Mouse (Mus musculus): ENCODE data around the gene Gns. TPM values are rescaled to one million over a fixed set of nuclear protein-coding genes. Genes with fewer than 3 reads are reported as not detected.

The Gns gene
- polyA plus RNA-seq, 1 experiment, result 128 TPM

DNA sequence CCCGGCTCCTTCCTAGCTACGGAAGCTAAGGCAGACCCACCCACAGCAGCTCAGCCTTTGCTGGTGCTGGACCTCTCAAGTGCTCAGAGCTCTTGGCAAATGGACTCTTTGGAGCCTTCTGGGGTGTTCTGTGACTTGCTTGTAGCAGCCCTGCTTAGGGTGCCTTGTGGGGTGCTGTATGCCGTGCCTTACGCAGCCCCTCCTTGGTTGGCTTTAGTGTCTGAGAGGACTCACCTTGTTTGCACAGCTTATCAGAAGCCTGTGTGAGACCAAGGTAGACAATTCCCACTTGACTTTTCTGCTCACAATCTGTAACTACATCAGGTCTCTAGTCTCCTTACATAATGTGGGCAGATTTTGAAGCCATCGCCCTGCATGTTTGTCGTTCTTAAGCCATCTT is 20.8 kb downstream of the Gns start:
- no peak for TF ChIP-seq CTCF (conservative IDR thresholded peaks at IDR 0.05; ENCODE audit: insufficient read depth, insufficient read length, low read depth, low read length)
- TF ChIP-seq POLR2A (IDR thresholded peaks at IDR 0.05; ENCODE audit: low read depth, low read length), result no peak
- peaks cover 4% of the 10 kb centered on the region; the same call in 1 of the 2 replicates for H3K36me3 ChIP-seq (ENCODE audit: control insufficient read depth, insufficient read depth, low read length)
- H3K27me3 ChIP-seq (replicated peaks; ENCODE audit: control insufficient read depth, insufficient read depth, low read length), result no peaks in the 10 kb centered on the region
- H3K27ac ChIP-seq (ENCODE audit: insufficient read depth, low read depth, low read length), result no peak overlapping the region
- DNase-seq, result no peak
- WGBS, result 97% methylated on average over 6 of the region's 6 CpGs
- peaks cover 4% of the 10 kb centered on the region; the same call in 1 of the 2 replicates for H3K4me1 ChIP-seq (ENCODE audit: control insufficient read depth, insufficient read depth, low read length)
- no peak overlapping the region for H3K4me3 ChIP-seq (ENCODE audit: insufficient read depth, low read depth, low read length)

DNA sequence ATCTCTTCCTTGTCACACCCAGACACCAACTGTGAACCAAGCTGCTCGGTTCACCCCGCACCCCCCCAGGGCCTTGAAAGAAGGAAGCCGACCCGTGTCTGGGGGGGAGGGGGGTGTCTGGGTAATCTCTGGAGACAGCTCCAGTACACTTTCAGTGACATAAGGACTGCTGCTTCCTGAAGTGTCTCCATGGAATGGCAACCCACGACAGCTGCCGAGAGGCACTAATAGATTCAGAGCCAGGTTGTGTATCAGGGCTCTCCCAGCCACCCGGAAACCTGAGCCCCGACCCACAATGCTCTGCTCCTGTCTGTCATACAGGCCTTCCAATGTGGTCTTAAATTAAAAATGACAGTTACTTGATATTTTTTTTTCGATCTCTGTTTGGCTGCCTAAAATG is 21.5 kb downstream of the Gns start:
- Histone ChIP-seq H3K4me3 (ENCODE audit: insufficient read depth, low read depth, low read length) (no peak overlapping the region), H3K27ac (ENCODE audit: insufficient read depth, low read depth, low read length) (no peak overlapping the region), H3K4me1 (ENCODE audit: control insufficient read depth, insufficient read depth, low read length) (peaks cover 4% of the 10 kb centered on the region; the same call in 1 of the 2 replicates), H3K27me3 (replicated peaks; ENCODE audit: control insufficient read depth, insufficient read depth, low read length) (no peaks in the 10 kb centered on the region), H3K36me3 (ENCODE audit: control insufficient read depth, insufficient read depth, low read length) (peaks cover 4% of the 10 kb centered on the region; the same call in 1 of the 2 replicates)
- DNase-seq, result no peak
- TF ChIP-seq CTCF (conservative IDR thresholded peaks at IDR 0.05; ENCODE audit: insufficient read depth, insufficient read length, low read depth, low read length), result no peak
- no peak for TF ChIP-seq POLR2A (IDR thresholded peaks at IDR 0.05; ENCODE audit: low read depth, low read length)
- WGBS, result 56% methylated on average over 9 of the region's 9 CpGs

DNA sequence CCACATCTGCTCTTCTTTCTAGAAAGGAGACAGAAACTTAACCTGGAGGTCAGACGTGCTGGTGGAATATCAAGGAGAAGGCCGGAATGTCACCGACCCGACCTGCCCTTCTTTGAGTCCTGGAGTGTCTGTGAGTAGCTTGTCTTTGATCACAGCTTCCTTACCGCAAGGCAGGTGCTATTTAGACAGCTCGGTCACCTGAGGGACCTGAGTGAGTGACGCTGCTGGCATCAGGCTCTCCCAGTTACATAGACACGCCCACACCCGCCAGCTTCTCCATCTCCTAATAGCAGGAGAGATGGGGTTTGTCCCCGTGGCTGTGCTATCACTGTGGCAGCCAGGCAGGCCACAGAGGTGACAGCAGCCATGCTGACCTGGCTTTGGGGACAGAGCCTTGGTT is 25.7 kb downstream of the Gns start:
- WGBS, result 78% methylated on average over 10 of the region's 10 CpGs
- H3K4me3 ChIP-seq (ENCODE audit: insufficient read depth, low read depth, low read length), result no peak overlapping the region
- H3K36me3 ChIP-seq (ENCODE audit: control insufficient read depth, insufficient read depth, low read length), result peaks cover 5% of the 10 kb centered on the region
- TF ChIP-seq CTCF (conservative IDR thresholded peaks at IDR 0.05; ENCODE audit: insufficient read depth, insufficient read length, low read depth, low read length), result no peak
- TF ChIP-seq POLR2A (IDR thresholded peaks at IDR 0.05; ENCODE audit: low read depth, low read length), result no peak
- no peaks in the 10 kb centered on the region for H3K27me3 ChIP-seq (replicated peaks; ENCODE audit: control insufficient read depth, insufficient read depth, low read length)
- no peaks in the 10 kb centered on the region for H3K4me1 ChIP-seq (ENCODE audit: control insufficient read depth, insufficient read depth, low read length)
- no peak for DNase-seq
- H3K27ac ChIP-seq (ENCODE audit: insufficient read depth, low read depth, low read length), result no peak overlapping the region

DNA sequence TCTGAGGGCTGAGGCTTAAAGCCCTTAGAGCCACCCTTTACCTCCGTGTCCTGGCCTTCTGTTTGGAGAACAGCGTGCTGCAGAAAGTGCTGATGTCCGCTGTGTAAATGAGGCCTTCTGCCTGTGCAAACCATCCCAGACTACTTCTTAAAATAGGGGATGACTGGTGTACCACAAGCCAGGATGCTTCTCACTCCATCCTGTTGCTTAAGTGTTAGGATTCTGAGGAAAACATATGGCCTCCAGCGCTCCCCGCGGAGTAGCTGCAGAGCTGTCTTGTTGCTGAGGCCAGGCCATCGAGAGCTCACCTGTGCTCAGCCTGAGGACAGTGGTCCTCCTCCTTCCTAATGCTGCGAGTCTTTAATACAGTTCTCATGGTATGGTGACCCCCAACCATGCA is 27.0 kb downstream of the Gns start:
- Histone ChIP-seq H3K27me3 (replicated peaks; ENCODE audit: control insufficient read depth, insufficient read depth, low read length) (no peaks in the 10 kb centered on the region), H3K4me1 (ENCODE audit: control insufficient read depth, insufficient read depth, low read length) (no peaks in the 10 kb centered on the region), H3K4me3 (ENCODE audit: insufficient read depth, low read depth, low read length) (no peak overlapping the region), H3K27ac (ENCODE audit: insufficient read depth, low read depth, low read length) (no peak overlapping the region), H3K36me3 (ENCODE audit: control insufficient read depth, insufficient read depth, low read length) (peaks cover 8% of the 10 kb centered on the region)
- WGBS, result 94% methylated on average over 8 of the region's 8 CpGs
- TF ChIP-seq CTCF (conservative IDR thresholded peaks at IDR 0.05; ENCODE audit: insufficient read depth, insufficient read length, low read depth, low read length) (no peak), POLR2A (IDR thresholded peaks at IDR 0.05; ENCODE audit: low read depth, low read length) (no peak)
- DNase-seq, result no peak

DNA sequence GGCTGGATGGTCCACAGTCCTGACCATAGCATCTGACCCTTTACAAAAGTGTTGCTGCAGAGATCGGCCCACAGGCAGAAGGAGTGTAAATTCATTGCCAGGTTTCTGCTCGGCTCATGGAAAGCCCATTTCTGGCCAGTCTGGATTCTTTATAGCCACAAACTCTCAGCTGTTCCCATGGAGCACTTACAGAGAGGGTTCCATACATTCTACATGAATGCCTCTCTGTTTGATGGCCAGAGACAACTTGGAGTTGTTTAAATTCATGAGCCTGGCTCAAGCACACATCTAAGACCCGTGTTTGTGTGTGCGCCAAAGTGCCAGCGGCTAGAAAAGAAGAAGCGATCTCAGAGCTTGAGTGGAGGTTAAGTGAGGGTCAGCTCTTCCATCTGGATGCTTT is 29.4 kb downstream of the Gns start:
- 77% methylated on average over 6 of the region's 6 CpGs for WGBS
- H3K36me3 ChIP-seq (ENCODE audit: control insufficient read depth, insufficient read depth, low read length), result peaks cover 8% of the 10 kb centered on the region
- no peaks in the 10 kb centered on the region for H3K4me1 ChIP-seq (ENCODE audit: control insufficient read depth, insufficient read depth, low read length)
- H3K27ac ChIP-seq (ENCODE audit: insufficient read depth, low read depth, low read length), result no peak overlapping the region
- DNase-seq, result no peak
- no peaks in the 10 kb centered on the region for H3K27me3 ChIP-seq (replicated peaks; ENCODE audit: control insufficient read depth, insufficient read depth, low read length)
- H3K4me3 ChIP-seq (ENCODE audit: insufficient read depth, low read depth, low read length), result no peak overlapping the region
- TF ChIP-seq CTCF (conservative IDR thresholded peaks at IDR 0.05; ENCODE audit: insufficient read depth, insufficient read length, low read depth, low read length) (no peak), POLR2A (IDR thresholded peaks at IDR 0.05; ENCODE audit: low read depth, low read length) (no peak)

DNA sequence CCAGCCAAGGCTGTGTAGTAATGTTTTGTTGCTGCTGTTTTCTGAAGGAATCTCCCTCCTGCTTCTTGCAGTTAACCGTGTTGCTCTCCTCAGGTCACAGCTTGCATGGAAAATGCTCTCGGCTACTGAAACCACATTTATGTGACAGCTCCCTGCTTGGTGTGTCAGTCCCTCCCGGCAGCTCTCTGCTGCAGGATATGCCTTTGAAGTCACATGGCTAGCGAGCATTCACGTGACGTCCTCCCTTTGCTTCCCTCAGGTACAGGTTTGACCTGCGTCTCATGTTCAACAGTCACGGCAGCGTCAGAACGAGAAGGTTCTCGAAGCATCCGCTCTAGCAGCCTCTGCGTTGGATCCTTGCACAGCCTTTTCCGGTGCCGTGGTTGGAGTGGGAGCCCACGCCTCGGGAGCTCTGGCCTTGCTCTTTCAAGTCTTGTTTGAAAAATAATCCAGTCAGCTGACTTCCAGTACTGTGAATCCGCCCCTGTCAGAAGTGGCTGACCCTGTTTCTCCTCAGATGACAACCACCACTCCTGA is 30.0 kb downstream of the Gns start:
- TF ChIP-seq POLR2A (IDR thresholded peaks at IDR 0.05; ENCODE audit: low read depth, low read length), result no peak
- TF ChIP-seq CTCF (conservative IDR thresholded peaks at IDR 0.05; ENCODE audit: insufficient read depth, insufficient read length, low read depth, low read length), result no peak
- 68% methylated on average over 18 of the region's 18 CpGs for WGBS
- H3K4me1 ChIP-seq (ENCODE audit: control insufficient read depth, insufficient read depth, low read length), result no peaks in the 10 kb centered on the region
- peaks cover 8% of the 10 kb centered on the region for H3K36me3 ChIP-seq (ENCODE audit: control insufficient read depth, insufficient read depth, low read length)
- DNase-seq, result peak; percentile 34
- H3K27me3 ChIP-seq (replicated peaks; ENCODE audit: control insufficient read depth, insufficient read depth, low read length), result no peaks in the 10 kb centered on the region
- no peak overlapping the region for H3K27ac ChIP-seq (ENCODE audit: insufficient read depth, low read depth, low read length)
- H3K4me3 ChIP-seq (ENCODE audit: insufficient read depth, low read depth, low read length), result no peak overlapping the region

DNA sequence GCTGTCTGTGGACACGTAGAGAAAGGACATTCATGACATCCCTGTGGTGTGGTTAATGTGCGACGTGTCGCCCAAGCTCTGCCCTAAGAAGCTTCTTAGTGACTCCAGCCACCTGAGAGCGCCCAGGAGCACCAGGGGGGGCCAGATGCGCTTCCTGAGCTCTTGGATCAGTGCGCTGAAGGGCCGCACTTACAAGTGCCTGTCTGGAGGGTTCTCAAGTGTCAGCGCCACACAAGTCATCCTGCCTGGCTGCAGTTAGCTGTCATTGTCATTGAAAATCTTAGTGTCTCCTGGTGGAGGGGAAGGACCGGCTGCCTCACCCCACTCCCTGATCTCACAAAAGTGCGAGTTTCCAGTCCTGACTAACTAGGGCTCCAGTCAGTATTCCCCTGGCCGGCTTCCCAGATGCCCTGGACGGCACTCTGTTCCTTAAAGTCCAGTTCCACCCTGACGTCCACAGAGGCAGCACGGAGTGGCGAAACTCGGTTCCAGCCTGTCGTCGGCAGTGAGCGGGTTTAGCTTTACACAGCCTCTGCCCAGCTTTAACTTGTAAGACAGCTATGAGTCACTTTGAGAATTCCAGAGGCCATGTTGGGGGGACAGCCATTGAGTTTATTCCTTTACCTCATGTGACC is 30.8 kb downstream of the Gns start:
- peak; percentile 53 for DNase-seq
- no peaks in the 10 kb centered on the region for H3K4me1 ChIP-seq (ENCODE audit: control insufficient read depth, insufficient read depth, low read length)
- H3K4me3 ChIP-seq (ENCODE audit: insufficient read depth, low read depth, low read length), result no peak overlapping the region
- H3K27ac ChIP-seq (ENCODE audit: insufficient read depth, low read depth, low read length), result no peak overlapping the region
- peaks cover 8% of the 10 kb centered on the region for H3K36me3 ChIP-seq (ENCODE audit: control insufficient read depth, insufficient read depth, low read length)
- TF ChIP-seq CTCF (conservative IDR thresholded peaks at IDR 0.05; ENCODE audit: insufficient read depth, insufficient read length, low read depth, low read length), result no peak
- no peak for TF ChIP-seq POLR2A (IDR thresholded peaks at IDR 0.05; ENCODE audit: low read depth, low read length)
- 66% methylated on average over 20 of the region's 20 CpGs for WGBS
- no peaks in the 10 kb centered on the region for H3K27me3 ChIP-seq (replicated peaks; ENCODE audit: control insufficient read depth, insufficient read depth, low read length)
